Comparison of ENCODE assay signal across 28 mouse cellular contexts in genomic region chr3:128149216-128149615, GRCm38 (mm10).
DNase-seq lines count a peak whose midpoint lies in the region; ATAC-seq and TF ChIP-seq lines count a peak whose summit lies in the region.
"Had no signal": no experiment of that assay in that cellular context is flagged by ENCODE, and none has a peak within 500 bp of the region (broad histone marks: within the 10 kb centered on the region; RNA-seq: fewer than 3 reads in every experiment).

No protein-coding gene starts in this region.

- H3K27ac ChIP-seq in CH12.LX (ENCODE audit: insufficient read depth, low read depth): no peak overlapping the region
- H3K27ac ChIP-seq in forebrain, embryonic 12.5 days: no peak overlapping the region
- H3K27ac ChIP-seq in forebrain, embryonic 15.5 days (replicated peaks): no peak overlapping the region
- no peak overlapping the region for H3K27ac ChIP-seq in heart, embryonic 11.5 days (ENCODE audit: low read depth, low read length)
- H3K27ac ChIP-seq: embryonic facial prominence, embryonic 15.5 days; heart, embryonic 15.5 days; hindbrain, embryonic 10.5 days; hindbrain, embryonic 13.5 days; intestine, embryonic 15.5 days had no signal

- TF ChIP-seq EP300 in CH12.LX (IDR thresholded peaks at IDR 0.05; ENCODE audit: low read length): no peak

- peaks cover 0 to 6% of the 10 kb centered on the region in 2 experiments; a peak in 1 of 4 replicates for H3K4me1 ChIP-seq in CH12.LX (ENCODE audit: control insufficient read depth in 1 of 2, insufficient read depth in 2 of 2)
- 0 out of 2 replicates have a peak, but pooled peaks cover 5% of the 10 kb centered on the region for H3K4me1 ChIP-seq in forebrain, embryonic 12.5 days
- 0 out of 2 replicates have a peak, but pooled peaks cover 5% of the 10 kb centered on the region for H3K4me1 ChIP-seq in forebrain, embryonic 15.5 days
- no peaks in the 10 kb centered on the region for H3K4me1 ChIP-seq in heart, embryonic 11.5 days (ENCODE audit: control insufficient read depth, insufficient read depth, low read length)
- H3K4me1 ChIP-seq: heart, embryonic 12.5 days; heart, embryonic 15.5 days; hindbrain, embryonic 10.5 days; hindbrain, embryonic 13.5 days; intestine, embryonic 15.5 days had no signal

- TF ChIP-seq CTCF in CH12.LX (conservative IDR thresholded peaks at IDR 0.05 in 1 of 2, IDR thresholded peaks at IDR 0.05 in 1 of 2; ENCODE audit: low read depth in 2 of 2, low read length in 2 of 2): no peak

- no peaks in the 10 kb centered on the region for H3K9me3 ChIP-seq in CH12.LX (replicated peaks; ENCODE audit: low read length)
- H3K9me3 ChIP-seq in forebrain, embryonic 12.5 days: no peaks in the 10 kb centered on the region
- H3K9me3 ChIP-seq in forebrain, embryonic 15.5 days: no peaks in the 10 kb centered on the region
- H3K9me3 ChIP-seq in heart, embryonic 11.5 days (replicated peaks; ENCODE audit: control insufficient read depth, low read length): no peaks in the 10 kb centered on the region
- H3K9me3 ChIP-seq: embryonic facial prominence, embryonic 15.5 days; heart, embryonic 12.5 days; heart, embryonic 15.5 days; hindbrain, embryonic 10.5 days; hindbrain, embryonic 13.5 days; intestine, embryonic 15.5 days had no signal

- in situ Hi-C loops in CH12.LX (cut with MboI; ENCODE audit: low pct_ligation_motif_present, low pct_unique_long_range_greater_than_20kb, low sequenced_read_pairs): no loop called here

- TF ChIP-seq POLR2A in CH12.LX (IDR thresholded peaks at IDR 0.05; ENCODE audit: low read depth, low read length): no peak

- TF ChIP-seq RAD21 in CH12.LX (IDR thresholded peaks at IDR 0.05; ENCODE audit: low read depth, low read length): no peak

- no peaks in the 10 kb centered on the region for H3K79me2 ChIP-seq in CH12.LX (replicated peaks; ENCODE audit: control insufficient read depth, extremely low read depth, insufficient read depth, poor library complexity, severe bottlenecking)

- ATAC-seq in forebrain, embryonic 12.5 days (ENCODE audit: low FRiP score): 0 out of 2 replicates have a peak, but pooled peaks have one; percentile 23
- ATAC-seq in forebrain, embryonic 15.5 days (replicated peaks): peak; percentile 79
- ATAC-seq in heart, embryonic 11.5 days (replicated peaks; ENCODE audit: insufficient number of reproducible peaks, low FRiP score, low TSS enrichment): no peak
- ATAC-seq: CD4-positive, CD25-positive, alpha-beta regulatory T cell, adult 4 months; hindbrain, embryonic 16.5 days; intestine, embryonic 15.5 days; Patski had no signal

- no peak overlapping the region for H3K9ac ChIP-seq in CH12.LX (ENCODE audit: insufficient read depth, low read depth)
- no peak overlapping the region for H3K9ac ChIP-seq in forebrain, embryonic 12.5 days
- no peak overlapping the region for H3K9ac ChIP-seq in forebrain, embryonic 15.5 days (replicated peaks)
- no peak overlapping the region for H3K9ac ChIP-seq in heart, embryonic 11.5 days (ENCODE audit: low read depth, low read length)
- H3K9ac ChIP-seq: embryonic facial prominence, embryonic 15.5 days; heart, embryonic 12.5 days; heart, embryonic 15.5 days; hindbrain, embryonic 13.5 days; intestine, embryonic 15.5 days had no signal

- H3K36me3 ChIP-seq in CH12.LX (replicated peaks in 1 of 2; ENCODE audit: control insufficient read depth in 1 of 2, insufficient read depth in 1 of 2, low read length in 1 of 2): no peaks in the 10 kb centered on the region
- H3K36me3 ChIP-seq in forebrain, embryonic 12.5 days (replicated peaks): no peaks in the 10 kb centered on the region
- H3K36me3 ChIP-seq in forebrain, embryonic 15.5 days: no peaks in the 10 kb centered on the region
- H3K36me3 ChIP-seq in heart, embryonic 11.5 days (ENCODE audit: control insufficient read depth, insufficient read depth, low read length): no peaks in the 10 kb centered on the region
- H3K36me3 ChIP-seq: embryonic facial prominence, embryonic 15.5 days; heart, embryonic 12.5 days; heart, embryonic 15.5 days; hindbrain, embryonic 10.5 days; hindbrain, embryonic 13.5 days; intestine, embryonic 15.5 days had no signal

- no peak overlapping the region for H3K4me2 ChIP-seq in CH12.LX (ENCODE audit: insufficient read depth, low read depth, poor library complexity, severe bottlenecking)
- H3K4me2 ChIP-seq in forebrain, embryonic 12.5 days: no peak overlapping the region
- no peak overlapping the region for H3K4me2 ChIP-seq in forebrain, embryonic 15.5 days (replicated peaks)
- no peak overlapping the region for H3K4me2 ChIP-seq in heart, embryonic 11.5 days
- H3K4me2 ChIP-seq: embryonic facial prominence, embryonic 15.5 days; heart, embryonic 12.5 days; heart, embryonic 15.5 days; hindbrain, embryonic 13.5 days; intestine, embryonic 15.5 days had no signal

- WGBS in forebrain, embryonic 12.5 days: 47% methylated on average over 8 of the region's 8 CpGs
- WGBS in forebrain, embryonic 15.5 days: 24% methylated on average over 8 of the region's 8 CpGs
- WGBS in heart, embryonic 11.5 days (ENCODE audit: insufficient replicate concordance): 55% methylated on average over 8 of the region's 8 CpGs

- H3K4me3 ChIP-seq in CH12.LX (replicated peaks in 1 of 3; ENCODE audit: low read depth in 2 of 3, low read length in 2 of 3, poor library complexity in 1 of 3): no peak overlapping the region
- H3K4me3 ChIP-seq in forebrain, embryonic 12.5 days (replicated peaks): no peak overlapping the region
- H3K4me3 ChIP-seq in forebrain, embryonic 15.5 days: no peak overlapping the region
- no peak overlapping the region for H3K4me3 ChIP-seq in heart, embryonic 11.5 days (ENCODE audit: low read depth, low read length)
- H3K4me3 ChIP-seq: embryonic facial prominence, embryonic 15.5 days; heart, embryonic 12.5 days; heart, embryonic 15.5 days; hindbrain, embryonic 10.5 days; hindbrain, embryonic 13.5 days; intestine, embryonic 15.5 days had no signal

- no peaks in the 10 kb centered on the region for H3K27me3 ChIP-seq in CH12.LX (replicated peaks)
- no peaks in the 10 kb centered on the region for H3K27me3 ChIP-seq in forebrain, embryonic 12.5 days
- no peaks in the 10 kb centered on the region for H3K27me3 ChIP-seq in forebrain, embryonic 15.5 days
- H3K27me3 ChIP-seq in heart, embryonic 11.5 days (ENCODE audit: control insufficient read depth, insufficient read depth, low read length): no peaks in the 10 kb centered on the region
- H3K27me3 ChIP-seq: embryonic facial prominence, embryonic 15.5 days; heart, embryonic 12.5 days; heart, embryonic 15.5 days; hindbrain, embryonic 13.5 days; intestine, embryonic 15.5 days had no signal

- dilution Hi-C loops in CH12.LX (cut with MboI; ENCODE audit: extremely low pct_ligation_motif_present, extremely low pct_unique_long_range_greater_than_20kb, low sequenced_read_pairs): no loop called here

- peak; percentile 10 for DNase-seq in CH12.LX (ENCODE audit: extremely low read depth)
- DNase-seq in Muller cell, postnatal 12 days (ENCODE audit: inconsistent ontology term): peak; percentile 18
- no peak for DNase-seq in layer of hippocampus, postnatal 25 days (ENCODE audit: extremely low spot score in 1 of 2, low spot score in 1 of 2)
- no peak for DNase-seq in urinary bladder, adult 2 months (ENCODE audit: low spot score)
- DNase-seq in thymus, postnatal 36 days: no peak
- DNase-seq: adrenal gland, postnatal 10 days; adrenal gland, postnatal 36 days; cerebellum, adult 11-12 months; cerebellum, adult 8-10 months; cerebellum, postnatal 36 days; embryo, embryonic 11 days; gastrocnemius, postnatal 10 days; heart, adult 11 months; heart, postnatal 10 days; heart, postnatal 36 days; kidney, adult 11 months had no signal

TF ChIP-seq in CH12.LX, 34 proteins besides CTCF, POLR2A, EP300 and RAD21:
- TF ChIP-seq ZMIZ1 (IDR thresholded peaks at IDR 0.05; ENCODE audit: low read depth, low read length): no peak
- no peak for TF ChIP-seq SIN3A (IDR thresholded peaks at IDR 0.05; ENCODE audit: low read length)
- no peak for TF ChIP-seq JUND (conservative IDR thresholded peaks at IDR 0.05; ENCODE audit: low read depth, low read length)

Comparison
In these comparisons a context has a peak if more than half of its experiments do, and no peak if none do; other contexts are left out.
1. DNase-seq: peak in CH12.LX (single experiment) and Muller cell, postnatal 12 days (single experiment); none in layer of hippocampus, postnatal 25 days (0 of 2), urinary bladder, adult 2 months (single experiment) and thymus, postnatal 36 days (0 of 2).